Mouse (Mus musculus) common myeloid progenitor, adult 5-6 weeks (primary cell): ENCODE measurements around the gene Top2b. TPM values are rescaled to one million over a fixed set of nuclear protein-coding genes. Genes with fewer than 3 reads are reported as not detected.

ENCODE experiments used
- total RNA-seq: library from RNA; stranded (forward); fragments of 200-1000, 187-1606 nt; gene quantifications from 2 replicates; pipeline ENCODE4 v1.2.3, GENCODE M21; 2017

Gene Top2b
- total RNA-seq, 1 experiment from 2014 or later: 306 TPM

Other genes starting within 250 kb of the Top2b start
- 38.7 and 42.6 TPM in 2 replicates for gene Ngly1, start 115.9 kb upstream of the Top2b start, total RNA-seq
- gene Oxsm, start 115.4 kb upstream of the Top2b start, total RNA-seq: 8.2 and 11.8 TPM in 2 replicates